Mouse (Mus musculus) erythroblast, embryonic 14.5 days (primary cell): ENCODE data around the gene 2010315B03Rik. TPM values are rescaled to one million over a fixed set of nuclear protein-coding genes. Genes with fewer than 3 reads are reported as not detected.

ENCODE experiments used
- H3K27me3 ChIP-seq: 2 replicates; pipeline ENCODE4 v1.6.1; 2012; ENCODE audit warnings: inconsistent platforms; ENCODE audit not compliant: control insufficient read depth
- H3K36me3 ChIP-seq: 2 replicates; pipeline ENCODE4 v1.6.1; 2012; ENCODE audit warnings: mild to moderate bottlenecking, inconsistent platforms; ENCODE audit not compliant: control insufficient read depth
- H3K4me1 ChIP-seq: 2 replicates; pipeline ENCODE4 v1.6.1; 2012; ENCODE audit warnings: inconsistent platforms; ENCODE audit not compliant: control insufficient read depth
- H3K4me3 ChIP-seq: replicated peaks from 2 replicates; pipeline ENCODE3; 2012; ENCODE audit warnings: moderate library complexity, mild to moderate bottlenecking, inconsistent platforms
- H3K9me3 ChIP-seq: 2 replicates; pipeline ENCODE4 v1.6.1; 2012; ENCODE audit warnings: low read length, inconsistent platforms, mixed read lengths; ENCODE audit not compliant: control insufficient read depth
- GATA1 ChIP-seq: IDR thresholded peaks from 2 replicates; pipeline ENCODE4 v1.6.1; 2012; ENCODE audit warnings: low read length, inconsistent platforms, mixed read lengths
- TAL1 ChIP-seq: IDR thresholded peaks from 3 replicates; pipeline ENCODE4 v1.6.1; 2012; ENCODE audit warnings: low read length, inconsistent platforms, mixed read lengths
- polyA plus RNA-seq: library from polyadenylated mRNA; stranded (reverse); fragments of >175 nt; gene quantifications from 2 replicates; pipeline ENCODE4 v1.2.3, GENCODE M21; 2012

Gene 2010315B03Rik
- polyA plus RNA-seq = not detected in 2 replicates

DNA sequence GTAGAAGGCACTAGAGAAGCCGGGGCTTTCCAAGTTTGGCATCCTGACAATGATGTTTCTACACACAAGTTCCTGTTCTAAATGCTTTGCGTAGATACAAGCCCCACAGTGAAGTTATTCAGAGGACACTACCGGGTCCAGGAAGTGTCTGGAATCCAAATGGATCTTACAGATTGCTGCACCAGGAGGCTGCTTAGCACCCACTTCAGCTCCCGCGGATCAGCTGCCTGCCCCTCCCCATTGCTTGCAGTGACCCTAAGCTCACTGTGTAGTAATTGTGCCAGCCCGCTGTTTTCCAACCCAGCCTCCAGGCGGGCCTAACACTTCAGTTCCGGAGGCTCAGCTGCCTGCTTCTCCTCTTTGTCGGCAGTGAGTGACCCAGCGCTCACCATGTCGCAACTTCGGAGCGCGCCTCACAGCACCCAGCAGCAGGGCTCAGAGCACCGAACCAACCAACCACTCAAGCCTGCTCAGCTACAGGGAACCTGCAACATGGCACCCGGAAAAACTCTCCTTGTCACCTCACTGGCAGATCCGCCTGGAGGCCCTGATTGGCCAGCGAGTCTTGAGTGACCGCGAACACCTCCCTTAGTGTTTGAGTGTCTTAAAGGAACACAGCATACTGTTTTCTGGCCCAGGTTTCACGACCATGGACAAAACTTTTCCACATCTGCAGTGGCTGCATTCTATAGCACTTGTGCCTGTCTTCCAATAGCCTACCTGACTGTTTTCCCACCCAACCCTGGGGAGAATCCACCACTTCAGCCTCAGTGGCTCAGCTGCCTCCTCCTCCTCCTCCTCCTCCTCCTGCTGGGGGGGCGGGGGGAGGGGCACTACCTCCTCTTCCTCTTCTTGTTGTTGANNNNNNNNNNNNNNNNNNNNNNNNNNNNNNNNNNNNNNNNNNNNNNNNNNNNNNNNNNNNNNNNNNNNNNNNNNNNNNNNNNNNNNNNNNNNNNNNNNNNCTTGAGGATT is at the start of gene 2010315B03Rik:
Gene 2010315B03Rik (minus strand): TSS at position 526 of the 972 bp plus-strand sequence.
- H3K27me3 ChIP-seq = no peaks in the 10 kb centered on the region
- H3K4me3 ChIP-seq = peak within 1 kb of the TSS; percentile 81
- no peaks in the 10 kb centered on the region for H3K36me3 ChIP-seq
- peaks cover 15% of the 10 kb centered on the region for H3K4me1 ChIP-seq
- peaks cover 3% of the 10 kb centered on the region; the same call in 1 of the 2 replicates for H3K9me3 ChIP-seq
- TF ChIP-seq GATA1 = no peak

DNA sequence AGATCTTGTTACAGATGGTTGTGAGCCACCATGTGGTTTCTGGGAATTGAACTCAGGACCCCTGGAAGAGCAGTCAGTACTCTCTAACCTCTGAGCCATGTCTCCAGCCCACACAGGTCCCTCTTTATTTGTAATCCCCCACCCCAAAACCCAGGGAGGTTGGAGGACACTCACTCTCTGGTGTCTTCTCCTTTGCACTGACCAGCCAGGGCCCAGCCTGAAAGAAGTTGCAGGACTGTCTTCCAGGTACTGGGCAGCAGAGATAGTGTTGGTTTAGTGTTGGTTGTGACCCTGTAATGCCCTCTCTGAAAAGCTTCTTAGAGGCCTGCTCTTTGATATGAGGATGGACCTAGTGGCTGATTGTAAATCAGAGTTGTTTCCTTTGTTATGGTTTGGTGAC is 994 bp downstream of the 2010315B03Rik start:
- Histone ChIP-seq H3K36me3 (no peaks in the 10 kb centered on the region), H3K9me3 (no peaks in the 10 kb centered on the region), H3K27me3 (no peaks in the 10 kb centered on the region), H3K4me3 (peak overlapping the region; percentile 81), H3K4me1 (peaks cover 15% of the 10 kb centered on the region)
- TF ChIP-seq TAL1 = no peak
- TF ChIP-seq GATA1 = no peak

DNA sequence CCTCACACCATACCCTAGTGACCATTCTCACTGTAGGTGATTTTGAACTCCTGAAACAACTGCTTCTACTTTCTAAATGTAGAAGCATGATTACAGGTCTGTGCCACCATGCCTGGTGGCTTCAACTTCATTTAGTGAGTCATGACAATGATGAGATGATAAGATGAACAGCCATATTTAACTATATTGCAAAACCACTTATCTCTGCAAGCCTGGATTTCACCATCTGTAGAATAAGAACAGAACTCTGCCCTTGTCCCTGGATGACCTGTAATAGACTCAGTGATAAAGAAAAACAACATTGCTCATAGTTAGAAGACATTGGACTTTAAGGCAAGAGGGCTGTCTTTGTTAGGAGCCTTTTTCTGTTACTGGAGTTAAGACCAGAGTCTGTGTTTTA is 24.2 kb downstream of the 2010315B03Rik start:
- peaks cover 6% of the 10 kb centered on the region; the same call in 1 of the 2 replicates for H3K9me3 ChIP-seq
- TF ChIP-seq GATA1 (no peak), TAL1 (no peak)
- H3K36me3 ChIP-seq = peaks cover 2% of the 10 kb centered on the region
- no peaks in the 10 kb centered on the region for H3K27me3 ChIP-seq
- no peak overlapping the region for H3K4me3 ChIP-seq
- no peaks in the 10 kb centered on the region for H3K4me1 ChIP-seq

DNA sequence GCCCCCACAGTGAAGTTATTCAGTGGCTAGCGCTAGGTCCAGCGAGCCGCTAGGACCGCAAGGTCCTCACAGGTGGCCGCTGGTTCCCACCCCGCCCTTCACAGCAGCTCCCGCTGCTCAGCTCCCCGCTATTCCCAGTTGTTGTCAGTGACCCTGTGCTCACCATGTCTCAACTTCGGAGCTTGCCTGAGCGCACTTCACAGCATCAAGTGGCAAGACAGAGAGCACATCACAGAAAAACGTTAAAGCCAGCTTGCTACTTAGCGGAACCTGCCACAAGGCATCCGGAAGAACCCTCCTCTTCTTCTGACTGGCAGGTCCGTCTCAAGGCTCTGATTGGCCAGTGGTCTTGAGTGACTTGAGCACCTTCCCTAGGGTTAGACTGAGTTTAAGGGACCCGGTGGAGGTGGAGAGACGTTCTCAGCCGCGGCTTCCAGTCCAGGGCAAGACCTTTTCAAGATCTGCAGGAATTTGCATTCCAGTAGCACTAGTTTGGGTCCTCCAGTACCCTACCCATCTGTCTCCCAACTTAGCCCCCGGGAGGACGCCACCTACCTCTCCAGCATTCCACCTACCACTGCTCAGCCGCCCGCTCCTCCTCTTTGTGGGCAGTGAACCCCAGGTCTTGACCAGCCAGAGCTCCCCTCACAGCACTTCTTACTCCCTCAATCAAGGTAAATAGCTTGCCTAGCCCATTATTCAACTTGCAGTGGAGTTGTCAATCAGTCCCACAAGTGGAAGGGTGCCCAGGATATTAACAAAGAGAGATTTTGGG is 30.4 kb downstream of the 2010315B03Rik start:
- Histone ChIP-seq H3K27me3 (no peaks in the 10 kb centered on the region), H3K4me3 (peak overlapping the region; percentile 81), H3K36me3 (peaks cover 4% of the 10 kb centered on the region), H3K4me1 (peaks cover 27% of the 10 kb centered on the region), H3K9me3 (no peaks in the 10 kb centered on the region)
- no peak for TF ChIP-seq GATA1
- TF ChIP-seq TAL1 = no peak

DNA sequence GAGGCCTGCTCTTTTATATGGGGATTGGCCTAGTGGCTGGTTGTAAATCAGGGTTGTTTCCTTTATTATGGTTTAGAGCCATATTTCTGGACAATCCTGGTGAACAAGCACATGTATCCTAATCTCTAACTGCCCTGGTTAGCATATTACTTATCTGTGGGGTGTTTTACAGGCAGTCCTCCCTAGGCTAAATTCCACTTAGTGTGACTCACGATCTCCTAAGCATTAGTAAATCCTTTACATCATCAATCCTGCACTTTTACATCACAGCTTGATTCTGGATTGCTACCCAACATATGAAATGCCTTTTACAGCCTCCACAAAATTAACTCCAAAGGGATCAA is 31.1 kb downstream of the 2010315B03Rik start:
- no peak for TF ChIP-seq GATA1
- TF ChIP-seq TAL1 = no peak
- H3K27me3 ChIP-seq = no peaks in the 10 kb centered on the region
- H3K9me3 ChIP-seq = no peaks in the 10 kb centered on the region
- H3K4me3 ChIP-seq = peak overlapping the region; percentile 81
- H3K4me1 ChIP-seq = peaks cover 27% of the 10 kb centered on the region
- H3K36me3 ChIP-seq = peaks cover 4% of the 10 kb centered on the region

DNA sequence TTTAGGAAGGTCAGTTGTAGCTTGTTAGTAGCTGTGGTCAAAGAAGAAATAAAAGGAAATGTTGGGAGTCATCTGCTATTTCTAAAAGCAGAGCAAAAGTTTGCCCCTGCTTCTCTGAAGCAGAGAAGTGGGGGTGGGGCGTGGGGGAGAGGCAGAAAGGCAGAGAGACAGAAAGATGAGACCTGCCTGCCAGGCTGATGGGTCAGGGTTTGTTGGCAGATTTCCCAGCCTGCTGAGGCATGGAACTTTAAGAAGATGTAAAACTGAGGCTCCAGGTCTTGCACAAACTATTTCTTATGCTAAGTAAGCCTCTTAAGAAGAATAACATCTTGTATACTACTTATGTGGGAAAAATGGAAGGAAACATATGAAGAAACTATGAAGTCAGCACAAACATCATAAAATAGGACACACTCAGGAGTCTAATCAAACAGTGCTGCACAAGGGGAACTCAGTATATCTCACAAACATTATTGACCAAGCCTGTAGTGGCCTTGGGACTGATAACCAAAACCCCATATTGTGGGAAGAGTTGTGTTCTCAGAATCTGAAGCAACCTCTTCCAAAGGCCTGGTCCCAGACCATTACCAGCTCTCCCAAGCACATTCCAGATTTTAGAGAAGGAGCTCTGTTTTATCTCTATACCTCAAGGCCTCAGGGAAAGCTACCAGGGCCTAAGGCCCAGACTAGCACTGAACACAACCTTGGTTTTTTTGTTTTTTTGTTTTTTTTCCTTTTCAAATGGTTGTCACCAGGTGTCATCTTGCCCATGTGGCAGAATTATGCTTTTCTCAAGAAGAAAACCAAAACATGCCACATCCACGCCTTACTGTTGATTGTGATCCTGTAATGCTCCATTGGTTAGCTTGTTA is 31.7 kb downstream of the 2010315B03Rik start:
- Histone ChIP-seq H3K4me1 (peaks cover 27% of the 10 kb centered on the region), H3K4me3 (peak overlapping the region; percentile 81), H3K36me3 (peaks cover 4% of the 10 kb centered on the region), H3K9me3 (no peaks in the 10 kb centered on the region), H3K27me3 (no peaks in the 10 kb centered on the region)
- TF ChIP-seq TAL1 (no peak), GATA1 (no peak)

DNA sequence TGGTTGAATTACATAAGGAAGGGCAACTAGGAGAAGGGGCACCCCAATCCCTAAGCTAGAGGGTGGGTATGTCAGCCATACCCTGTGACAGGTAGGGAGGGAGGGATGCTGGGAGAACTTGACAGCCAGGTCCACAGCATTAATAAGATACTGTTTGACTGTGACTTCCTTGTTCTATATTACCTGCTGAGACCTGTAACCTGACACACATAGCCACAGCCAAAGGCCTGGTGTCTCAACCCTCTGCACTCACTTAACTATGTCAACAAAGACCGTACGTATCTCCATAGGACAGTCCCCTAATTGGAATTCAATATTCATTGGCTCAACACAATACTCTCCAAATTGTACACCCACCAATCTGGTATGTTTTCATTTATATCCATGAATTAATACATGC is 33.2 kb downstream of the 2010315B03Rik start:
- peaks cover 4% of the 10 kb centered on the region for H3K36me3 ChIP-seq
- H3K27me3 ChIP-seq = no peaks in the 10 kb centered on the region
- H3K9me3 ChIP-seq = peaks cover 3% of the 10 kb centered on the region
- TF ChIP-seq GATA1 = no peak
- no peak for TF ChIP-seq TAL1
- H3K4me1 ChIP-seq = peaks cover 27% of the 10 kb centered on the region
- H3K4me3 ChIP-seq = no peak overlapping the region

DNA sequence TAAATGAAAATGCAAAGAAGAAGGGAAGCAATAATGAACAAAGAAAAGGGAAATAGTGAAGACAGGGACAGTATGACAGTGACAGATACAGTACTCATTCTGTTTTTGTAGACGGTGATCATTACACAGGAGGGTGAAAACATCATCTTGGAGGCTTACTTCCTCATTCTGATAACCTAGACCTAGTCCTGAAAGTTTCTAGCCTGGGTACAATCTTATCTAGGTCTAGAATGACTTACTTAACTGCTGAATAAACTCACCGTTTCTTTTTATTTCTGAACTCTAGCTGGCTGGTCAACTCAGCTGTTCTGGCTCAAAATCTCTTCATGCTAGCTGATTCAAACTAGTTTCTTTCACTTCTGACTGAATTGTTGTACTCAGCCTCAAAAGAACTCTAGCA is 37.4 kb downstream of the 2010315B03Rik start:
- Histone ChIP-seq H3K9me3 (peaks cover 11% of the 10 kb centered on the region), H3K36me3 (peaks cover 13% of the 10 kb centered on the region), H3K4me1 (peaks cover 2% of the 10 kb centered on the region), H3K27me3 (no peaks in the 10 kb centered on the region), H3K4me3 (no peak overlapping the region)
- TF ChIP-seq TAL1 (no peak), GATA1 (no peak)

DNA sequence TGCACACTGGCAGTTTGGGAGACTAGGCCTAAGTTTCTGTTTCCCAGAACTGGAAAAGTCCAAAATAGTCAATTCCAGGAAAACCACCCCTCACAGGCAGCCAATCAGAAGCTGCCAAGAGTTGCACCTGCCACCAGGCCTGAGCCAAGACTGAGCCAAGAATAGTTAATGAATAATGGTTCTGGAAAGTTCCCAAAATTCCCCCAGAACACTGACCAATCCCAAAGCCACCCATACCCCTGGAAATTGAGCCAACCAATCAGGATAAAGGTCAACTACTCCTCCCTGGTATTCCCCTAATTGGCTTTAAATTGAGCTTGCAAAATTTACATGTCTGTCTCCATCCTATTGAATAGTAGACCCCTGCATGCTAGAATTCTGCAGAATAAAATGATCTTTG is 39.3 kb downstream of the 2010315B03Rik start:
- H3K36me3 ChIP-seq = peaks cover 26% of the 10 kb centered on the region
- H3K4me3 ChIP-seq = no peak overlapping the region
- no peaks in the 10 kb centered on the region for H3K27me3 ChIP-seq
- peaks cover 27% of the 10 kb centered on the region for H3K9me3 ChIP-seq
- H3K4me1 ChIP-seq = no peaks in the 10 kb centered on the region
- TF ChIP-seq TAL1 = no peak
- no peak for TF ChIP-seq GATA1
